Mouse (Mus musculus) liver, embryonic 14.5 days (tissue): ENCODE results near the gene A230050P20Rik. TPM values are rescaled to one million over a fixed set of nuclear protein-coding genes. Genes with fewer than 3 reads are reported as not detected.
A peak's percentile ranks its signal among the peaks of the same experiment; 100 is the strongest.

Experiments used
- ATAC-seq: fragments of 200-750 bp; cut with Nextera tagmentation; 2 replicates; pipeline ENCODE4 v1.8.0; 2017; ENCODE audit warnings: moderate number of reproducible peaks, mild to moderate bottlenecking, moderate library complexity; ENCODE audit not compliant: insufficient read depth
- DNase-seq, 3 experiments: peaks; one replicate each; pipeline ENCODE4 v3.0.0-alpha.2; 2012 to 2013; ENCODE audit warnings: low read depth in 3 of 3, low spot score in 3 of 3
- H3K27ac ChIP-seq: fragments of 300-500 bp; sonication (generic); 2 replicates; pipeline ENCODE4 v1.5.1; 2014; ENCODE audit warnings: moderate library complexity, mild to moderate bottlenecking, control low read depth, inconsistent platforms
- H3K27me3 ChIP-seq: fragments of 300-500 bp; sonication (generic); 2 replicates; pipeline ENCODE4 v1.6.1; 2014; ENCODE audit warnings: mild to moderate bottlenecking, low read length, moderate library complexity; ENCODE audit not compliant: control insufficient read depth, insufficient read depth
- H3K36me3 ChIP-seq: fragments of 300-500 bp; sonication (generic); replicated peaks from 2 replicates; pipeline ENCODE4 v1.6.1; 2014; ENCODE audit warnings: low read depth; ENCODE audit not compliant: control insufficient read depth, insufficient read depth
- H3K4me1 ChIP-seq, 2 experiments: fragments of 200-500 bp in 1 of 2; fragments of 300-500 bp in 1 of 2; sonication (generic) in 1 of 2; replicated peaks; 2 replicates each; pipeline ENCODE4 v1.6.1; 2012 to 2014; ENCODE audit warnings: antibody characterized with exemption in 1 of 2, inconsistent platforms in 1 of 2, low read length in 1 of 2; ENCODE audit not compliant: control insufficient read depth in 2 of 2, insufficient read depth in 2 of 2
- H3K4me2 ChIP-seq: fragments of 300-500 bp; sonication (generic); 2 replicates; pipeline ENCODE4 v1.6.1; 2014; ENCODE audit warnings: low read depth, mild to moderate bottlenecking, control low read depth, moderate library complexity
- H3K4me3 ChIP-seq, 2 experiments: fragments of 200-500 bp in 1 of 2; fragments of 300-500 bp in 1 of 2; sonication (generic) in 1 of 2; 2 replicates each; pipeline ENCODE4 v1.5.1; 2012 to 2014; ENCODE audit warnings: low read depth in 2 of 2, low read length in 2 of 2, mild to moderate bottlenecking in 2 of 2, control low read depth in 1 of 2, inconsistent platforms in 1 of 2, moderate library complexity in 1 of 2; ENCODE audit not compliant: insufficient read depth in 1 of 2
- H3K9ac ChIP-seq: fragments of 300-500 bp; sonication (generic); replicated peaks from 2 replicates; pipeline ENCODE4 v1.6.1; 2014; ENCODE audit warnings: mild to moderate bottlenecking, control low read depth, moderate library complexity
- H3K9me3 ChIP-seq: fragments of 300-500 bp; sonication (generic); 2 replicates; pipeline ENCODE4 v1.6.1; 2016; ENCODE audit warnings: low read length, mixed read lengths; ENCODE audit not compliant: control insufficient read depth
- CTCF ChIP-seq: IDR thresholded peaks from 2 replicates; pipeline ENCODE4 v1.5.1; 2016; ENCODE audit warnings: antibody characterized with exemption, low read depth, control low read depth
- EP300 ChIP-seq: IDR thresholded peaks from 2 replicates; pipeline ENCODE4 v1.6.1; 2016; ENCODE audit warnings: antibody characterized with exemption, low read depth
- WGBS: fragments of 180-500 bp; shearing (Covaris S2); extraction: QIAGEN DNeasy Blood & Tissue Kit; methylation state at CpG from one replicate; pipeline ENCODE4 v1.1.7; 2014; ENCODE audit not compliant: insufficient replicate concordance; 5-methylcytosine and 5-hydroxymethylcytosine counted together
- polyA plus RNA-seq, 2 experiments: library from polyadenylated mRNA; depleted of rRNA in 1 of 2; stranded (reverse) in 1 of 2; unstranded in 1 of 2; fragments of >200 nt; fragmentation: Nextera tagmentation in 1 of 2; extraction: Ambion mirVana in 1 of 2; gene quantifications; 2 replicates each; pipeline versions ENCODE4 v1.2.1 to v1.2.3; 2012 to 2014

The A230050P20Rik gene
- polyA plus RNA-seq, 2 experiments, result 1.1 to 11.5 TPM

DNA sequence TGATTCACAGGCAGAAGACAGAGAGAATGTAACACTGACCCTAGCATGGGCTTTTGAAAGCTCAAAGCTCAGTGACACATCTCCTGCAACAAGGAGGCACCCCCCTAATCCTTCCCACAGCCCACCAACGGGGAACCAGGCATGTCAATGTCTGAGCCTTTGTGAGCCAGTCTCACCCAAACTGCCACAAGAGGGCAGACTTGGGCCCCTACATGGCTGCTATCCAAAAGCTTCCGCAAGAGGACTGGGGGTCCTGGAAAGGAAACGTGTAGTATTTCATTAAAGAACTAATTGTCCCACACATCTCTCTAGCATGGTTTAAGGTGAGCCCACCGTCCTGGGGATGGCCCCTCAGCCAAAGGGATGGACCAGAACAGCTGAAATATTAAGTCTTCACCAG, 6.6 kb upstream of the A230050P20Rik start:
- Histone ChIP-seq H3K4me2 (no peak overlapping the region), H3K27ac (no peak overlapping the region), H3K4me3 (no peak overlapping the region), H3K4me1 (peaks cover 0 to 6% of the 10 kb centered on the region in 2 experiments; a peak in 2 of 4 replicates), H3K27me3 (no peaks in the 10 kb centered on the region; the same call in 1 of the 2 replicates), H3K9me3 (no peaks in the 10 kb centered on the region), H3K9ac (no peak overlapping the region), H3K36me3 (no peaks in the 10 kb centered on the region)
- DNase-seq, result no peak
- ATAC-seq, result no peak
- 8% methylated on average over 4 of the region's 4 CpGs for WGBS
- TF ChIP-seq EP300 (no peak), CTCF (peak; percentile 81)

DNA sequence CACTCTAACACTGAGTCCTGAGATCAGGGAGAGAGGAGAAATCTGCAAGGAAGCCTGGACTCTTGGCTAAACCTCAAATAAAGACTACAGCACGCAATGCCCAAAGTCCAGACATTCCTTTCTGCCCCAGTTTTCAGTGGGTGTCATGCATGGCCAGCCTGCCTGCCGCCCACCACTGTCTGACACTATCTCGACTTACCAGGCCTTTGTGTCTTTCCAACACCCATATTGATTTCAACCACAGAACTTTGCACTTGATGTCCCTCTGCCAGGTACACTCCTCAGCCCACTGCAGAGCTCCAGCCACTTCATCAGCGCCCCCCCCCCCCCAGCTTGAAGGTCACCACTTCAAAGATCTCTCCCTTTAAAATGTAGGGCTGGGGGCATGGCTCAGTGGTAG, 6.2 kb upstream of the A230050P20Rik start:
- DNase-seq (no peak), ATAC-seq (no peak)
- Histone ChIP-seq H3K27me3 (no peaks in the 10 kb centered on the region; the same call in 1 of the 2 replicates), H3K4me1 (peaks cover 0 to 6% of the 10 kb centered on the region in 2 experiments; a peak in 2 of 4 replicates), H3K9ac (no peak overlapping the region), H3K9me3 (no peaks in the 10 kb centered on the region), H3K27ac (no peak overlapping the region), H3K36me3 (no peaks in the 10 kb centered on the region), H3K4me2 (no peak overlapping the region), H3K4me3 (no peak overlapping the region)
- WGBS, result 36% methylated on average over 4 of the region's 4 CpGs
- TF ChIP-seq CTCF (no peak), EP300 (no peak)

- ATAC-seq (no peak), DNase-seq (no peak)
- TF ChIP-seq EP300, result no peak
- no peak for TF ChIP-seq CTCF
- peaks cover 14% of the 10 kb centered on the region for H3K27me3 ChIP-seq
- 35% methylated on average over 3 of the region's 3 CpGs for WGBS
- H3K4me2 ChIP-seq, result no peak overlapping the region
- H3K4me3 ChIP-seq, result no peak overlapping the region
- H3K27ac ChIP-seq, result no peak overlapping the region
- H3K9ac ChIP-seq, result no peak overlapping the region
- H3K36me3 ChIP-seq, result no peaks in the 10 kb centered on the region
- no peaks in the 10 kb centered on the region for H3K9me3 ChIP-seq
- H3K4me1 ChIP-seq, result peaks cover 0 to 5% of the 10 kb centered on the region in 2 experiments; a peak in 2 of 4 replicates
Observed at GRCm38 (mm10) chr9:20866879-20867278, 1.6 kb upstream of the A230050P20Rik start.

DNA sequence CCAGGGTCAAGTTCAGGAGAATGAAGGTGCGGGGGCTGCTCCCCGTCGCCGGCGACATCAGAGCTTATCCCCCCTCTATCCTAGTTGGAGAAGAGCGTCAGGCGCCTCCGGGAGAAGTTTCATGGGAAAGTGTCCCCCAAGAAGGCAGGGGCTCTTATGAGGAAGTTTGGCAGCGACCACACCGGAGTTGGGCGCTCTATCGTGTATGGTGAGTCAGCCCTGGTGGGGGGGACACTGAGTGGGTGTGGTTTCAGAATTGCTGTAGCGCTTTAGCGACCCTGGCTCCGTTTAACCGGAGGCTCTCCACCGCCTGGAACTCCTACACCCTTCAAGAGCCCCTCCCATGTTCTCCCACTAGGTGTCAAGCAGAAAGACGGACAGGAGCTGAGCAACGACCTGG, 804 bp downstream of the A230050P20Rik start:
- peak overlapping the region; percentile 67 for H3K4me2 ChIP-seq
- H3K4me3 ChIP-seq, result peak overlapping the region; percentile 37 to 63; a peak in 3 of 4 replicates
- no peak overlapping the region for H3K27ac ChIP-seq
- H3K9me3 ChIP-seq, result no peaks in the 10 kb centered on the region
- no peaks in the 10 kb centered on the region for H3K36me3 ChIP-seq
- H3K27me3 ChIP-seq, result peaks cover 14% of the 10 kb centered on the region
- 7% methylated on average over 19 of the region's 19 CpGs for WGBS
- no peak overlapping the region for H3K9ac ChIP-seq
- TF ChIP-seq EP300, result no peak
- no peak for TF ChIP-seq CTCF
- H3K4me1 ChIP-seq, result peaks cover 0 to 2% of the 10 kb centered on the region in 2 experiments; a peak in 1 of 4 replicates
- ATAC-seq (no peak), DNase-seq (no peak)

DNA sequence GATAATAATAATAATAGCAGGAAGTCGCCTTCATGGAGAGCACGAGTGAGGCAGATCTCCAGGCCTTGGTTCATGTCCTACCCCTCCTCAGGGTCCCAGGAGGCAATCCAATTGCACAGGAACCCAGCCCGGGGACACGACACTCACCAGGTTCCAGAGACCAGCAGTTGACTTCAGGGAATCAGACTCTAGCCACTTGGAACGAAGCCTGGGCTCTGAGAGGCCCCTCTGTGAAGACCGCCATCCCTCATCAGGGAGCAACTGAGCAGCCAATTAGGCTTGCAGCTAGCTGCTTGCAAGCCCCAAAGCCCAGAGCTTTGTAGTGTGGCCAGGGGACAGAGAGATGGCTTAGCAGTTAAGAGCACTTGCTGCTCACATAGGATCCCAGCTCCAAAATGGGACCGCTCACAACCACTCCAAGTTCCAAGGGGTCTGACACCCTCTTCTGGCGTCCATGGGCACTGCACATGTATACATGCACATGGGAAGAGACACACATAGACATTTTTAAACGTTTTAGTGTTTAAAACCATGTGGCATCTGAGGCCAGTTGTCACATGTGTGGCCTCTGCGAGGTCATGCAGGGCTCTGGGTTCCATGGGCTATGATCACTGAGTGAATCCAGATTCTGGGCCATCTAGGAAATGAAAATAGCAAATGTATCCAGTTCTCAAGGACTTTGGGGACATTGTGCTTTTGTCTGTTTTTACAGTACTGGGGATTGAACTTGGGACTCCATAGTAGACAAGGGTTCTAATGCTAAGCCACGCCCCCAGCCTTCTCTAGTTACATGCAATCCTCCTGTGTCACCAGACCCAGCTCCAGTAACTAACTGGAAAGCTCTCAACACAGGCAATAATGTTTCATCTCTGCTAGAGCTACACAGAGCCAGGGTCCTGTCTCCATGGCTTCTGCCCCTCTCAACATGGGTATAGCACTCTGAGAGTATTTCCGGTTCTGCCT, 2.0 kb downstream of the A230050P20Rik start:
- Histone ChIP-seq H3K4me2 (no peak overlapping the region), H3K27me3 (peaks cover 14% of the 10 kb centered on the region), H3K9me3 (no peaks in the 10 kb centered on the region), H3K4me1 (peaks cover 0 to 2% of the 10 kb centered on the region in 2 experiments; a peak in 1 of 4 replicates), H3K4me3 (no peak overlapping the region), H3K36me3 (no peaks in the 10 kb centered on the region), H3K27ac (no peak overlapping the region), H3K9ac (no peak overlapping the region)
- WGBS, result 69% methylated on average over 12 of the region's 12 CpGs
- ATAC-seq (no peak), DNase-seq (no peak)
- TF ChIP-seq CTCF (peak; percentile 35; the same call in 1 of the 2 replicates), EP300 (no peak)
